Mouse (Mus musculus) brown adipose tissue, adult 24 weeks (tissue): ENCODE results near the gene Fhad1. TPM values are rescaled to one million over a fixed set of nuclear protein-coding genes. Genes with fewer than 3 reads are reported as not detected.

ENCODE experiments used
- H3K27ac ChIP-seq: fragments of 200-500 bp; replicated peaks from 2 replicates; pipeline ENCODE4 v1.5.1; 2012; ENCODE audit warnings: low read depth, mild to moderate bottlenecking, low read length
- H3K4me1 ChIP-seq: fragments of 200-500 bp; 2 replicates; pipeline ENCODE4 v1.6.1; 2012; ENCODE audit warnings: low read length, mixed read lengths; ENCODE audit not compliant: control insufficient read depth, insufficient read depth, insufficient read length
- H3K4me3 ChIP-seq: fragments of 200-500 bp; 2 replicates; pipeline ENCODE4 v1.5.1; 2012; ENCODE audit warnings: low read depth, mild to moderate bottlenecking, low read length, moderate library complexity; ENCODE audit not compliant: insufficient read depth
- polyA plus RNA-seq: library from polyadenylated mRNA; stranded (reverse); fragments of >200 nt; gene quantifications from 2 replicates; pipeline ENCODE4 v1.2.4, GENCODE M21; 2012; ENCODE audit not compliant: missing spikeins, insufficient read depth, insufficient read length

Fhad1 gene
- polyA plus RNA-seq, 1 experiment = not detected

- Histone ChIP-seq H3K4me3 (no peak overlapping the region), H3K4me1 (no peaks in the 10 kb centered on the region), H3K27ac (no peak overlapping the region)
Observed at GRCm38 (mm10) chr4:141904710-141905109, 110.2 kb downstream of the Fhad1 start.

GRCm38 (mm10) chr4:141902479-141902858 lies 112.4 kb downstream of the Fhad1 start:
- Histone ChIP-seq H3K4me3 (no peak overlapping the region), H3K4me1 (no peaks in the 10 kb centered on the region), H3K27ac (no peak overlapping the region)

GRCm38 (mm10) chr4:141901711-141902478 lies 113.0 kb downstream of the Fhad1 start:
- Histone ChIP-seq H3K27ac (no peak overlapping the region), H3K4me3 (no peak overlapping the region), H3K4me1 (no peaks in the 10 kb centered on the region)

- H3K4me1 ChIP-seq = no peaks in the 10 kb centered on the region
- no peak overlapping the region for H3K4me3 ChIP-seq
- no peak overlapping the region for H3K27ac ChIP-seq
Observed at GRCm38 (mm10) chr4:141900421-141900820, 114.5 kb downstream of the Fhad1 start.

GRCm38 (mm10) chr4:141899936-141900335 lies 114.9 kb downstream of the Fhad1 start:
- H3K27ac ChIP-seq = no peak overlapping the region
- no peaks in the 10 kb centered on the region for H3K4me1 ChIP-seq
- no peak overlapping the region for H3K4me3 ChIP-seq

- Histone ChIP-seq H3K4me3 (no peak overlapping the region), H3K27ac (no peak overlapping the region), H3K4me1 (no peaks in the 10 kb centered on the region)
Observed at GRCm38 (mm10) chr4:141898905-141899304, 116.0 kb downstream of the Fhad1 start.

GRCm38 (mm10) chr4:141897838-141898237 lies 117.0 kb downstream of the Fhad1 start:
- no peak overlapping the region for H3K27ac ChIP-seq
- no peaks in the 10 kb centered on the region for H3K4me1 ChIP-seq
- H3K4me3 ChIP-seq = no peak overlapping the region

GRCm38 (mm10) chr4:141897225-141897624 lies 117.7 kb downstream of the Fhad1 start:
- no peak overlapping the region for H3K27ac ChIP-seq
- no peak overlapping the region for H3K4me3 ChIP-seq
- H3K4me1 ChIP-seq = no peaks in the 10 kb centered on the region

GRCm38 (mm10) chr4:141895772-141896171 lies 119.1 kb downstream of the Fhad1 start:
- no peak overlapping the region for H3K27ac ChIP-seq
- no peak overlapping the region for H3K4me3 ChIP-seq
- no peaks in the 10 kb centered on the region for H3K4me1 ChIP-seq

GRCm38 (mm10) chr4:141893157-141893784 lies 121.6 kb downstream of the Fhad1 start:
- Histone ChIP-seq H3K27ac (no peak overlapping the region), H3K4me3 (no peak overlapping the region), H3K4me1 (no peaks in the 10 kb centered on the region)

- no peak overlapping the region for H3K27ac ChIP-seq
- H3K4me3 ChIP-seq = no peak overlapping the region
- H3K4me1 ChIP-seq = peaks cover 10% of the 10 kb centered on the region
Observed at GRCm38 (mm10) chr4:141886385-141886968, 128.4 kb downstream of the Fhad1 start.

GRCm38 (mm10) chr4:141885451-141885850 lies 129.4 kb downstream of the Fhad1 start:
- H3K4me1 ChIP-seq = peaks cover 10% of the 10 kb centered on the region
- H3K27ac ChIP-seq = no peak overlapping the region
- H3K4me3 ChIP-seq = no peak overlapping the region

GRCm38 (mm10) chr4:141882858-141883257 lies 132.0 kb downstream of the Fhad1 start:
- H3K27ac ChIP-seq = peak overlapping the region; percentile 82
- no peak overlapping the region for H3K4me3 ChIP-seq
- H3K4me1 ChIP-seq = peaks cover 10% of the 10 kb centered on the region

GRCm38 (mm10) chr4:141881950-141882349 lies 132.9 kb downstream of the Fhad1 start:
- Histone ChIP-seq H3K27ac (peak overlapping the region; percentile 82), H3K4me1 (peaks cover 10% of the 10 kb centered on the region), H3K4me3 (no peak overlapping the region)

GRCm38 (mm10) chr4:141881289-141881914 lies 133.5 kb downstream of the Fhad1 start:
- Histone ChIP-seq H3K27ac (peak overlapping the region; percentile 60), H3K4me1 (peaks cover 10% of the 10 kb centered on the region), H3K4me3 (no peak overlapping the region)
